Mouse (Mus musculus) brain, embryonic 14.5 days (tissue): Measurements from ENCODE around the gene Zfp566.

Experiments used
- CTCF ChIP-seq: fragments of 200-500 bp; IDR thresholded peaks from 2 replicates; pipeline ENCODE4 v1.5.1; 2012; ENCODE audit warnings: inconsistent platforms, mild to moderate bottlenecking, moderate library complexity, borderline replicate concordance; ENCODE audit not compliant: insufficient read depth, insufficient read length; ENCODE audit errors: extremely low read depth
- POLR2A ChIP-seq: fragments of 200-500 bp; IDR thresholded peaks from 2 replicates; pipeline ENCODE4 v1.6.1; 2012; ENCODE audit warnings: mild to moderate bottlenecking, inconsistent platforms, borderline replicate concordance; ENCODE audit not compliant: poor library complexity, insufficient read depth, insufficient read length, severe bottlenecking; ENCODE audit errors: extremely low read depth

GRCm38 (mm10) chr7:30093918-30094415 is 3.6 kb upstream of the Zfp566 start:
- TF ChIP-seq POLR2A (no peak), CTCF (no peak)
